Mouse (Mus musculus) cerebellum, adult 2 months (tissue): ENCODE data around the gene Cnbp.

Experiments
- CTCF ChIP-seq: fragments of 200-500 bp; IDR thresholded peaks from 2 replicates; pipeline ENCODE4 v1.5.1; 2011; ENCODE audit warnings: low read depth, mild to moderate bottlenecking, control low read depth, low read length, moderate library complexity, borderline replicate concordance; ENCODE audit not compliant: insufficient read depth
- POLR2A ChIP-seq: fragments of 200-500 bp; IDR thresholded peaks from 2 replicates; pipeline ENCODE4 v1.6.1; 2011; ENCODE audit warnings: low read length, control low read depth, borderline replicate concordance; ENCODE audit not compliant: insufficient read depth

- TF ChIP-seq POLR2A (no peak), CTCF (no peak)
Measured at GRCm38 (mm10) chr6:87796251-87796880, 54.5 kb downstream of the Cnbp start.
